Mouse (Mus musculus): Measurements from ENCODE around the gene C1qtnf1.

Gene C1qtnf1

DNA sequence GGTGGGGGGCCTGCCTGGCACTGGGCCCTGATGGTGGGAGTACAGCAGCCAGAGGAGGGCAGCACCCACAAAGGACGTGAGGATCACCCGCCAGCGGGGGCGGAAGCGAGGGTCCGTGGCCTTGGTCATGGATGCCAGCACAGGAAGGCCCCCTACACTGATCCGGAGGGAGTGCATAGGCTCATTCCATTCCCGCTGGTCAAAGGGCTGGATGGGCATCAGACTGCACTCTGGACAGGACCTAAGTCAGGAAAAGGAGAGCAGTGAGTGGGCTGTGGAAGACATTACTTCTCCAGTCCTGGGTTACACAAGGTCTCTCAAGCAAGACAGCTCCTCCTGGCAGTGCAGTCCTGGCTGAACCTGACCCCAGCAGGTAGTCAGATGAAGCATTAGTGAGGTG, 16.7 kb upstream of the C1qtnf1 start:
- DNase-seq: no peak

DNA sequence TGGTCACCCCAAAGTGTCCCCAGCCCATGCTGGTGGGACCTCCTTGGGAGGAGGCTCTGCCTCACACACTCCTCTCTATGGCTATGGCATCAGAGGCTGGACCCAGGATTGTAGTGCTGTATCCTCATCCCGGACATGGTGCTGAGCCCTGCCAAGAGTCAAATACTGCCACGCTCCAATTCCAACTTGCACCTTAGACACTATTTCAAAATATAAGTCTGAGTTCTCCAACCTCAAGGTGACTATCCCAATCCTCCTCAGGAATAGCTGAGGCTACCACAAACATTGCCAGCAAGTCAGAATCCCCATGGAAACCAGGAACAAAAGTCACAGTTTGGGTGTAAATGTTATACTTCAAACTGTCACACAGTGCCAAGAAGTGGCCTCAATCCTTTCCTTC, 15.4 kb upstream of the C1qtnf1 start:
- DNase-seq: no peak

DNA sequence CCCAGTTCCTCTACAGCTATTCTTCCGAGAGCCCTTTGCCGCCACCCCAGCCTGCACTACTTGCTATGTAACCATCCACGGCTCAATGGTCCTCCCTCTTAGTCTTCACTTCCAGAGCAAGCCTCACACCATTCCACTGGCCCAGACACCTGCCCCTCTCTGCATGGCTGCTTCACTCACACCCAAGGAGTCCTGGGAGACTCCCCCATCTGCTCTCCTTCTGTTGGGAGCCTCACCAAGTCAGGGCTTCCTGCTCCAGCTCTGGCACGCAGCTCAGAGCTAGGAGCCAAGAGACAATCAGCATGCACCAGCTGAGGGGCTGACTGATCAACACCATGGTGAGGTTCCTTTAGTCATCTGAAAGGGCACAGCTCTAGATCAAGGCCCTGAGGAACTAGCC, 14.9 kb upstream of the C1qtnf1 start:
- no peak for DNase-seq

DNA sequence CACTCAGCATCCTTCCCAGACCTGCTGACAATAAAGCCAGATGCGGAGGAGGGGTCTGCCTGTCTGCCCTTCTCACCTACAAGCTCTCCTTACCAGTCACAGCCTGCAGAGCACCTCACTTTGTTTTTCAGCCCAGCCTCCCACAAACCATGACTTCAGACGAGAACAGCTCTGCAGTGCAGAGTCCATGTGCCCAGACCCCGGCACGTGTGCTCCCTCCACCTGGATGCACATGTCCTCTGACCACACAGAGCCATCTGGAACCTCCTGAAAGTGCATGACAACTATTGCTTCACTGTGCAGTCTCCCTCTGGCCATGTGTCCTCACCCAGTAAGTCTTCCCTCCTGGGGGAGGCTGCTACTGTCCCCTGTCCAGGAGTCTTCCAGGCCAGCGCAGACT, 13.7 kb upstream of the C1qtnf1 start:
- DNase-seq: no peak

DNA sequence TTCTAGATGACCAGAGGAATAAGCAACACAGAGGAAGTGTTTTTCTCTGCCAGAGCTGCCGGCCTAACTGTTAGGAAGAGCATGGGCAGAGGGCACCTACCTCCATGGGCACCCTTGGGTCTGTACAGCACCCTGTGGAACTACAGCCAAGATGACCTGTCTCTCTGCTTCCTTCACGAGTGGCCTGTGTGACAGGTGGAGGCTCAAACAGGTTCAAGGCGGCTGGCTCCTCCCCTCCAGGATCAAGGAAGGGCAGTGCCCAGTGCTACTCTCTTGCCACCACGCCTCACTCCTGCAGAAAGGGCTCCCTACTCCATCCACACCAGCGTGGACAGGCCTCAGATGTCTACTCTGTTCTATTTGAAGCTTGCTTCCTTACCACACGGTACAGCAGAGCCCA, 12.4 kb upstream of the C1qtnf1 start:
- no peak for DNase-seq

DNA sequence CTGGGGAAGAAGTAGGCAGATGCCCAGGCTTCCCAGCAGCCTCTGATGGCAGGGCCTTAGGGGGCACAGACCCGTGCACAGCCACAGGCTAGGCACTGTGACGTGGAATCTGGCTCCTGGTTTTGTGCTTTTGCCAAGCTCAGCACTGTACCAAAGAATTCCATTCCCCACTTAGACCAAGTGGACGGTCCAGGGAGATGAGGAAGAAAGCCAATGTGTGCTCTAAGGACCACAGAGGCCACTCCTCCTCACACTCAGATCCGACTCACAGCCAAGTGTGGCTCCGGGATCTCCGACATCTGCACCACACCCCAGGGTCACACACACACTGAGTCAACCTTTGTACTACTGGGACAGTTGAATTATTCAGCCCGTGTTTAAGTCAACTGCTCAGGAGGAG, 12.0 kb upstream of the C1qtnf1 start:
- DNase-seq: peak; percentile 41

DNA sequence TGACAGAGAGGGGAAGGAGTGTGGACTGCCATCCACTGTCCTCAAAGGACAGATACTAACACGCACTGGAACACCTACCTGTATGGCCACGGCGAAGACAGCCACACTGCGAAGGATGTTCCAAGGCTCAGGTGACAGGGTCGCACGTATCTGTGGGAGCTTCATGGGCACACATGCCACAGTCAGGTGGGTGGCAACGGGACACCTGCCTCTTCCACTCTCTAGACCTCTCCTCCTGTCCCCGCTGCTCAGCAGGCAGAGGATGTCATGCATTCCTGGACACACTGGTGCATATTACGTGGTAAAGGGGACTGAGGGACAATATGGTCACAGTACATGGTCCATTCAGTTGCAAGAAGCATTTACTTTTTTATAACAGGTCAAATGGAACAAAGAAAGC, 10.5 kb upstream of the C1qtnf1 start:
- no peak for DNase-seq

DNA sequence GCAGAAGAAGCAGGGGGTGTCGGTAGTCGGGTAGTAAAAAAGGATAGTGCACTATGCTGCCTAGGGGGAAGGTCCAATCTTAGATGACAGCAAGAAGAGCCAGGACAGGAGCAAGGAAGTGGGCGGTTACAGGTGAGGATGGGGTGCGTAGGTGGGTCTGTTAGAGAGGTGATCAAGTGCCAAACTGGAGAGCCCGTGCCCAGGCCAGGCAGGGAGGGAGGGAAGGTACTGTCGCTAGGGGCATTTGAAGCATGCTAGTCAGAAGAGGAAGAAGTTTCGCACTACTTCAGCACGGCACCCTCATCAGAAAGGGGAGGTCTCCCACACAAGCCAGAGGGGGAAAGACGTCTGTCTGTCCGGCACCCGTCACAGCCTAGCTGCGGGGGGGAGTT, 9.6 kb upstream of the C1qtnf1 start:
- peak; percentile 42 for DNase-seq

DNA sequence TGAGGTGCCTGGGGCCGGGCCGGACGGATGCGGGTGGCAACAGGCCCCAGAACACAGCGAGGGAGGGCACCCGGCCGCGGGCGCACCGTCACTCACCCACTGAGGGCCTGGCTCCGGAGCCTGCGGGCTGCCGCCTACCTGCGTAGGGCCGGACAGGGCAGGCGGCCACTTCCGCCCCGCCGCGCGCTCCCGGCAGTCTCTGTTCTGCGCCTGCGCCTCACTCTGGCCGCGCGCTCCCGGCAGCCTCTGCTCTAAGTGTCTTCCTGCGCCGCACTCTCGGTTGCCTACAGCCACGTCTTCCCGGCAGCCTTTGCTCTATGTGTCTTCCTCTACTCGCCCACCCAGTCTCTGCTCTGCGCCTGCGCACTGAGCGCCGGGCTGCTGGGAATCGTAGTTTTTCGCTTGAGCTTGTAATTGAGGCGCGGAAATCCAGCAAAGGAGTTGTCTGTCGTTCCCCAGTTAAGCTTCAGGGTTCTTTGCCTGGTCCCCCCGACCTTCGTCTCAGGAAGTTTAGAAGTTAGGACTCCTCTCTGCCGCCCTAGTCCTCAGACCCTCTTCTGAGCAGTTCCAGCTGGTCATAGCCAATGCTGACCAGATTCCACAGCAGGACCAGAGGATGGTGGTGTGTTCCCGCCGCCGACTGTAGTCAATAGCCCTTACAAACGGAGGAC, 9.0 kb upstream of the C1qtnf1 start, which contains the start of gene Cant1:
Cant1 (minus strand) TSS at position 253 of the 671 bp plus-strand sequence.
- peak; percentile 99 for DNase-seq

DNA sequence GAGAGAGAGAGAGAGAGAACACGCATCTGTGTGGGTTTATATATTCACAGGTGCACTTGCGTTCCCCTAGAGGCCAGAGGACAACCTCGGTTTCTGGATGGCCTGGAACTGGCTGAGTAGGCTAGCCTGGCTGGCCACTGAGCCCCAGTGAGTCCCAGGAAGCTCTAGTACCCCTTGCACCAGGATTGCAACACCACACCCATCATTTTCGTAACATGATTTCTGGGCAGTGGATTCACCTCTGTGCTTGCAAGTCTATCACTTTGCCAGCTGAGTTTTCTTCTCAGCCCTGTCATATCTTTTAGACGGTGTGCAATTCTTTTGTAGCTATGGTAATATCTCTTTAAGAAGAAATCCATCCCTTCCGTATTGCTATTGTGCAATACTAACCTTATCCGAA, 7.7 kb upstream of the C1qtnf1 start:
- no peak for DNase-seq

DNA sequence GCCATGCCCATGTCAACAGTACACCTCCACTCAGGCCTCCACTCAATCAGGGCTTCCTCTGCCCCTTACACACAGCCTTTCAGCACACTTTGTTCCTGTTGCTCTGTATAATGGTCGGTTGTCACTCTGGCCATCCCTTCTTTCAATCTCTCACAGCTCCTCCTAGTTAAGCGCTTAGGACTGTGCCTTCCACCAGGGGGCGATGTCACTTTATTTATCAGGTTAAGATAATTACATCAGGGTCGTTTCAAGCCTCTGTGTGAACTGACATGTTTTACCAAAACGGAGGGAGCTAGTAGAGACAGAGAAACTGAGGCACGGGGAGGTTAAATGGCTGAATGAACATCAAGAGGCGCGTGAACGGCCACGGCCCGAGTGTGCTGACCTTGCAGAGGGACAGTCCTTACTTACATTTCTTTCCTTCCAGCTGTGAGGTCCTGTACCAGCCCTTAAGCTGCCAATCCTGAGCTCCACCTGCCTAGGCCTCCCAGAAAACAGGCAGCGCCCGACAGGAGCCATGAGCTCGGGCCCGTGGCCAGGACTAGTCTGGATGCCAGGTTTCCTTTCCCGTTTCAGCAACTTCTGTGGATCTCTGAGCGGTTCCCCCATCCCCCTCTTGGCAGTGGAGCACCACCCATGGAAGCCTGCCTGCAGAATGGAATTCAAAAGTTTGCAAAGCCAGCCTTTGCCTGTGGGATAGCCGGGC, 4.6 kb upstream of the C1qtnf1 start:
- DNase-seq: peak; percentile 89

DNA sequence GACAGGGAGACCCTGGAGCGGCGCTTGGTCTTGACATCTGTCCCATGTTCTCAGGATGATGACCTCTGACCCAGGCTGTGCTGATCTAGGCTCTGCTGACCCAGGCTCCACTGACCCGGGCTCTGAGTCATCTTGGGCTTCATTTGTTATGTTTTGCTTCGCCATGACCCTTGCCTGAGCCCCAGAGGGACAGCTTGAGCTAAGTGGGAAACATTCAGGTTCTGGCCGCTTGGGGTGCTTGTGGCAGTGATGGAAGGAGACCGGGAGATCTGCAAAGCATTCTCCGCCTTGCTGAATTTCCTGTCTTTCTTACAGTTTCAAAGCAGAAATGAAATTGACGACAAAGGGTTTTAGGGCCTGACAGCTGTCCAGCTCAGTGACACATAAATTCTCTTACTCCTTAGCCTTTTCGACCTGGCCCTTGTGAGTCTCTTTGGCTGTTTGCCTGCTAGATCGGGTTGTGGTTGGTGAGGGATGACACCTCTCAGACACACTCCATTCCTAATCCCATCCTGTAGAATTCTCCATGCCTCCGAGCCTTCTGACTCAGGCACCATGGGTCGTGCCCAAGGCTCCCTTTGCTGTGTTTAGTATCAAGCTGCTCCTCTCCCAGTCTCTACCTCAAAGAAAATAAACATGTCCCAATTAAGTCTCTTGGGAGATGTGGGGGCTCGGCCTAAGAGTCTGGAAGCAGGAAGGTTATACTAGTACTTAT, 3.2 kb upstream of the C1qtnf1 start:
- peak; percentile 65 for DNase-seq

DNA sequence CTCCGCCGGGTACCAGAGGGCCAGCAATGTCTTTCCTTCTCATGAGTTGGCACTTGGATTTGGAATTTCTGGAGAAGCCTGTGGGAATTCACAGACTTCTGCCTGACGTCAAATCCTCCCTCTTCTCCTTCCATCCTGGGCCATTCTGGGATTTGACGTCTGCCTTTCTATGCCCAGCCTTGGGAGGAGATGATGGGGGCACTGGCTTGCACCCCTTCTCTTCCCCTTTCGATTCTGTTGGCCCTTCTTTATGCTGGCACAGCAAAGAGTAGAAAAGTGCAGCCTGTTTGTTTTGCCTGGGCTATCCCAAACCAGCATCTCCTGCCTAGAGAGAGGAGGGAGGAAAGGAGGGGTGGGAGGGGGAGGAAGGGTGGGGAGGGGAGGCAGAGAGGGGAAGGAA, 1.2 kb upstream of the C1qtnf1 start:
- DNase-seq: no peak

DNA sequence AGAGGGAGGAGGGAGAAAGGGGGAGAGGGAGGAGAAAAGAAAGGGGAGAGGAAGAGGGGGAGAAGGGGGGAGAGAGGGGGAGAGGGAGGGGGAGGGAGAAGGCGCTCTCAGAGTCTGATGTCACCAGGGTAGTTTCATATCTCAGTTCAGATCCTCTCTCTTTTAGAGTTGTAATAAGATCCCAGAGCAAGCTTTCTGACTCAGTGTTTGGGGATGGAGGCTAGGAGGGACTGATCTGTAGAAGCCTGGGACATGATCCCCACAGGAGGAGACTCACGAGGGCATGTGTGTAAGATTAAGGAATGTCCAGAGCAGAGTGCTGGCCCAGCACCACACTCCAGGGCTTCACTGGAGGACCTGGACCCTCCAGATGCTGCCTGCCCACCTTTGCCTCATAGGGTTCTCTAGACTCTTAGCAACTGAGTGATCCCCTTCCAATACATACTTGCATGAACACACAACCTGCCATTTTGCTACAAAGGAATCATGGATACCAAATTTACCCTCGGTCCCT, 680 bp upstream of the C1qtnf1 start:
- no peak for DNase-seq

DNA sequence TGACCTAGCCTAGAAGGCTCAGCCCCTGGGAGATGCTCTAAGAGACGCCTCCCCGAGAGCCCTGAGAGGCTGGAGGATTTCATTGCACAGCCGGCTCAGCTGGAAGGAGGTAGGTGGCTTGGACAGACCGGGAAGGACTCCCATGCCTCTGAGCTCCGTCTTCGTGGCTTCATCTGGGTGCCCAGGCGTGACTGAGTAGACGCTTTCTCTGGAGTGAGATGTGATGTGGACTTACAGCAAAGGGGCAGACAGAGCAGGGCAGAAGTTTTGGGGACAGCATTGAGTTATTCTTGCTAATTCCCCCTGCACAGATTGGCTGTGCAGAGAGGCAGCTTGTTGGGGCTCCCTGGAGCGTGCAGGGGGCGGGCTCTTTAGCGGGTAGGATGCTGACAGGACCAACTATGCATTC, 461 bp downstream of the C1qtnf1 start:
- DNase-seq: peak; percentile 51

DNA sequence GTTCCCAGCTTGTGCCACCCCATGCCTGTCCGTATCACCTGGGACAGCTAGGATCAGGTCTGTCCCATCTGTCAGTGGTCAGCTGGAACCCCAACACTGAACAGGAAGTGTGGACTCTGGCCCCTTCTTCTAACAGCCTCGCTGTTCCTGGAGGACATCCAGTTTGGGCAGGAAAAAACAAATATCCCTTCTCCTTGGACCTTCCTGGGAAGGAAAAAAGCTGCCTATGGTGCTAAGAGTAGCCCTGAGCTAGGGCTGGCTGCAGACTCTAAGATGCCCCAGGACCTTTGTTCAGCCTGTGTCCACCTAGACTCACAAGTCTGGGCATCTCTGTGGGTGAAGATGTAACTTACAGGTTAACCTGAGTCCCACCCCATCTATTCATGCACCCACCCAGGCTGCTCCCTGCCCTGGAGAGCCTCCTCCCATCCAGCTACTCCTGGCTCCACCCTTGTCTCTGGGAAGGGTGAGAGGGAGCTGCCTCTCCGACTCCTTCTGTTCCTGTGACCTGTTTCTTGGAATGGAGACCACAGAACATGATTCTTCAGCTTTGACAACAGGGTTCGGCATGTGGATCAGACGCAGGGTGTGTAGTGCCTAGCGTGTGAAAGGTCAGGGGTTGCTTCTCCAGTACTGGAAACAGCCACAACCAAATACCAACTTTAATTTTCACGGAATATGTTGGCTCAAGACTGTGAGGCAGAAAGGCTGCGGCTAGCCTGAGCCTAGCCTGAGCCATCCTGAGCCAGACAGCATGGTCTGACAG, 1.1 kb downstream of the C1qtnf1 start:
- peak; percentile 68 for DNase-seq

DNA sequence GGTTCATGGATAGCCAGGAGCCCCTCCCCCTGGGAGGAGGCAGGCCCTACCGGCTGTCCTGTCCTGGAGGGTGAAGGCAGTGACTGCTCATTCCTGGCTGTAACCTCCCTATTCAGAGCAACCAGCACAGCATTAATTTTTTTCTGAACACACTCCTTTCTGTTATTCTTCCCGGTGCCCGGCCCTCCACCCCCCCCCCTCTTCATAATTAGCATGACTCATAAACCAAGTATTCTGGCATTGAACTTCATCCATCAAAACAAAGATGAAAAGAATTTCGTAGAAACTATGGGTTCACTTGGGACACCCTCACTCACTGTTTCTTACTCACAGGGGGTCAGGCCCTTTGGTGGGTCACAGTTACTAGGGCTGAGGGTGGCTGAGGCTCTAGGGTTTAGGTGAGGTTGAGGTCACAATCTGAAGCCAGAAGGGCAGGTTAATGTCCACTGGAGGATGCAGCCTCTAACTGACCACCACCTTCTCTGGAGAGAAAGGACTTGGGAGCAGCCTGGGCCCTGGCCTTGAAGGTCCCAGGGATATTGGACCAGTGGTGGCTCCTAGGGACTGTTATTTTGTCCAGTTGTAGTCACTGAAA, 2.4 kb downstream of the C1qtnf1 start:
- no peak for DNase-seq

DNA sequence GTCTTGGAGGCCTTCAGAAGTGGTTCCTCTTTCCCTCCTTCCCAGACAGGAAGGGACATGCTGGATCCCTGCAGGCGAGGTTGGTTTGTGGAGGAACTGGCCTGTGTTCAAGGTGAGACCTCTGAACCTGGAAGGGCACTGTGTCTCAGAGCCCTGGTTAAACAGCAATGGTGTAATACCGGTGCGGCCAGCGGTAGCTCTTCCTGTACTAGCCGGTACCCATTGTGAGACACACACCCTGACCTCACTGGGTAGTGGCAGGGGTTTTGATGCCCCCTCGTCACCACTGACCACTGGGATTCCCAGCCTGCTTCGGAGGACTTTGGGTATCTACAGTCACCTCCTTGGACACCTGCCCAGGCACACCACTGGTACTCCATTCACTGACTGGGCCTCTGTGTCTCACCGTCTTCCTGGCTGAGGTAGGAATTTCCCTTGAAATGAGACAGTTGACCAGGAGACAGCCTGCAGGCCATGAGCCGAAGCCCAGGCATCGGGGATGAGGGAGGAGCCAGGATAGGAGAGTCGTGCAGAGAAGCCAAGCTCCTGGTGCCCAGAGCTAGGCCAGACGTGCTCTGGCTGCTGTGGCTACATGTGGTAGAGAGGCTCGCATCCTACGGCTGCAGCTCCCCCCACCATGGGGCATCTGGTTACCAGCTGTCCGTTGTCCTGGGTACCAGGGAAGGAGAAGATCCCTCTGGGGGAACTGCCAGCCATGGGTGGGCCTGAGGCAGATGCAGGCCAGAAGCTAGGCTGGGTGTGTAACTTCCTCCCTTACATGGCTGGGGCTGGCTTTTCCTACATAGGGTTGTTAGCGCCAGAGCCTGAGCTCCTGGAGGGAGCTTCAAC, 3.3 kb downstream of the C1qtnf1 start:
- DNase-seq: no peak

DNA sequence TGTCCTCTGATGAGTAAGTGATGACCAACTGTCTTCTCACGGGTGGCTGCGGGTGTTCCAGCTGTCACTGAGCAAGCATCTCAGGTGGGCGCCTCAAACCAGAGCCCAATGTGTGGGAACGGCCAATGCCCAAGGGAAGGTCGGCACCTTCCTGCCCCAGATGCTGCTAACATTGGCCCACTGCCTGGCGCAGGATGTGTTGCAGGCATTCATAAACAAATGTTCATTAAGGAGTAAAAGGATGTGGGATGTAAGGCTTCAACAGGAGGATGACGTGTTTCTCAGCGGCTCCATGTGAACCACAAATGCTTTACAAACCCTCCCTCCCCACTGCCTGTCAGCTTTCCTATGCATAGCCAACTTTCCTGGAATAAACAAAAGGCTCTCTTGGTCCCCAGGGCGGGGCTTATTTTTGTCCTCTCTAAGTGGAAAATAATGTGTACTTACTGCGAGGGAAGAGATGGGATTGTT, 5.4 kb downstream of the C1qtnf1 start:
- DNase-seq: peak; percentile 75

DNA sequence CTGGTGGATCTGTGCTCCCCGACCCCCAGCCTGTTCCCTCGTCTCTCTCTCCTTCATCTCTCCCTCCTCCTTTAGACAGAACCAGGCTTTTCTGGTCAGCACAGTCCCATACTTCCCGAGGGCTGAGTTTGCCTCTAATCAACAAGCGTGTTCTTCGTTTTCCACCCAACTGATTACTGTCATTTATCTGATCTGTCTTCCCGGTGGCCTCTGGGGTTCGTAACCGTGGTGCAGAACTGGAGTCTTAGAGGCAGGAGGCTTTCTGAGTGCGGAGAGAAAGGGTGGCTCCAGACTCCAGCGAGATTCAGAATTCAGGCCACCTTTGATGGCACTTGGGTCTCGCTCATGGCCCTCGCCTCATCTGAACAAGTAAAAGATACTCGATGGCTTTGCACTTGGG, 6.1 kb downstream of the C1qtnf1 start:
- DNase-seq: no peak

DNA sequence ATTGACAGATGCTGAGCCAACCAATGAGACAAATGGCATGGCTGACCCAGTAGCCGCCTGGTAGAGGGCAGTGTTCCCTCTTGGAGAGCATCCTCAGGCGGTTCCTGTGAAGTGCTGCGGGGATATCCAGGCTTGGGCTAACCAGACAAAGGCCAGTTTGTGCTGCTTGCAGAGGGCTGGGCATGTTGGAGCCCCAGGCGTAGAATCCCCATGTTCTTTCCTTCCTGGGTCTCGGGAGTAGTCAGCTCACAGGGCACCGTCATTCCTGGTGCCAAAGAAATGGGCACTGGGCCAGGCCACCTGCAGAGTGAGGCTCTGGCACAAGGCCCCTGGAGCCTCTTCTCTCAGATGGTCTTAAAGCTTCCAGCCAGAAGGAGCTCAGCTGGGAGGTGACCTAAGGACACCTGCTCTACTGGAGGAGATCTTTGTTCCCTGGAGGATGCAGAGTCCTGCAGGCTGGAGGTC, 8.5 kb downstream of the C1qtnf1 start:
- DNase-seq: peak; percentile 72

Measured in lung, postnatal 10 days (tissue).